Mouse (Mus musculus) adrenal gland, postnatal 14 days (tissue): ENCODE results near the gene Morn5. TPM values are rescaled to one million over a fixed set of nuclear protein-coding genes. Genes with fewer than 3 reads are reported as not detected.

Experiments used
- DNase-seq: peaks from one replicate; pipeline ENCODE4 v3.0.0; 2021; ENCODE audit warnings: mixed read lengths
- total RNA-seq: library from RNA; stranded (reverse); gene quantifications from 2 replicates; pipeline ENCODE4 v1.2.3, GENCODE M21; 2021

The Morn5 gene
- total RNA-seq, 1 experiment from 2014 or later = not detected

GRCm38 (mm10) chr2:36104956-36105741 lies 55.9 kb downstream of the Morn5 start, which contains the start of gene Lhx6:
Gene Lhx6, minus strand, starts transcription at chr2:36105408.
- DNase-seq = peak; percentile 40

GRCm38 (mm10) chr2:36108615-36109014 lies 59.4 kb downstream of the Morn5 start:
- no peak for DNase-seq

GRCm38 (mm10) chr2:36112632-36113031 lies 63.4 kb downstream of the Morn5 start:
- DNase-seq = no peak

GRCm38 (mm10) chr2:36126795-36127429 lies 77.7 kb downstream of the Morn5 start:
- DNase-seq = no peak

GRCm38 (mm10) chr2:36127973-36128372 lies 78.7 kb downstream of the Morn5 start:
- DNase-seq = no peak

GRCm38 (mm10) chr2:36129051-36129450 lies 79.8 kb downstream of the Morn5 start:
- DNase-seq = no peak

Other genes starting within 250 kb of the Morn5 start
- gene Ttll11, start 69.5 kb upstream of the Morn5 start, total RNA-seq = 2.6 and 2.7 TPM in 2 replicates
- 365 and 371 TPM in 2 replicates for gene Ndufa8, start 52 bp upstream of the Morn5 start, total RNA-seq
- 5.4 and 7.2 TPM in 2 replicates for gene Lhx6, start 56.0 kb downstream of the Morn5 start, total RNA-seq
- gene Mrrf, start 86.9 kb downstream of the Morn5 start, total RNA-seq = 26.0 and 27.0 TPM in 2 replicates
- gene Rbm18, start 87.3 kb downstream of the Morn5 start, total RNA-seq = 27.3 and 27.4 TPM in 2 replicates
- 13.6 and 14.9 TPM in 2 replicates for gene Ptgs1, start 181.0 kb downstream of the Morn5 start, total RNA-seq